17 mouse cellular contexts compared by ENCODE assay signal in genomic region chr2:13450895-13451294, GRCm38 (mm10). TPM values are rescaled to one million over a fixed set of nuclear protein-coding genes. Genes with fewer than 3 reads are reported as not detected.
A peak's percentile ranks its signal among the peaks of the same experiment; 100 is the strongest.
DNase-seq lines count a peak whose midpoint lies in the region; ATAC-seq lines count a peak whose summit lies in the region.
"Had no signal": no experiment of that assay in that cellular context is flagged by ENCODE, and none has a peak within 500 bp of the region (broad histone marks: within the 10 kb centered on the region; RNA-seq: fewer than 3 reads in every experiment).

No protein-coding gene starts in this region.

- no peak overlapping the region for H3K4me2 ChIP-seq in neural tube, embryonic 12.5 days (replicated peaks)
- H3K4me2 ChIP-seq in neural tube, embryonic 15.5 days, result no peak overlapping the region
- H3K4me2 ChIP-seq: heart, embryonic 15.5 days had no signal

- intact Hi-C loops in heart, postnatal 36 days (cut with DNase I), result no loop called here

- no peaks in the 10 kb centered on the region for H3K27me3 ChIP-seq in neural tube, embryonic 12.5 days (replicated peaks)
- H3K27me3 ChIP-seq in neural tube, embryonic 15.5 days (replicated peaks), result no peaks in the 10 kb centered on the region
- H3K27me3 ChIP-seq: CH12.LX; heart, embryonic 15.5 days had no signal

- H3K9me3 ChIP-seq in neural tube, embryonic 12.5 days, result no peaks in the 10 kb centered on the region
- no peaks in the 10 kb centered on the region for H3K9me3 ChIP-seq in neural tube, embryonic 15.5 days (replicated peaks)
- H3K9me3 ChIP-seq: heart, embryonic 15.5 days had no signal

- H3K4me3 ChIP-seq in neural tube, embryonic 12.5 days, result no peak overlapping the region
- H3K4me3 ChIP-seq in neural tube, embryonic 15.5 days (replicated peaks), result no peak overlapping the region
- H3K4me3 ChIP-seq: heart, embryonic 15.5 days had no signal

- peak; percentile 14 to 18 for DNase-seq in heart, adult 18-20 months
- DNase-seq in heart, postnatal 36 days, result no peak
- peak; percentile 10 to 28 for DNase-seq in adrenal gland, postnatal 36 days
- DNase-seq in skeletal muscle tissue, adult 2 months (ENCODE audit: low read depth, low spot score), result peak; percentile 54
- DNase-seq in layer of hippocampus, postnatal 25 days (ENCODE audit: extremely low spot score in 1 of 2, low spot score in 1 of 2), result no peak
- DNase-seq in embryo, embryonic 10.5 days (ENCODE audit: low spot score), result no peak
- DNase-seq: cerebellum, adult 11 months; lung, postnatal 36 days; right cerebral cortex, postnatal 4 days; thymus, adult 2 months had no signal

- H3K27ac ChIP-seq in neural tube, embryonic 12.5 days, result no peak overlapping the region
- H3K27ac ChIP-seq in neural tube, embryonic 15.5 days (replicated peaks), result no peak overlapping the region
- H3K27ac ChIP-seq: kidney, postnatal 0 days; liver, embryonic 14.5 days had no signal

- no peaks in the 10 kb centered on the region for H3K36me3 ChIP-seq in neural tube, embryonic 12.5 days
- no peaks in the 10 kb centered on the region for H3K36me3 ChIP-seq in neural tube, embryonic 15.5 days
- H3K36me3 ChIP-seq: heart, embryonic 15.5 days had no signal

- WGBS in neural tube, embryonic 12.5 days, result 70% methylated on average over 3 of the region's 3 CpGs
- 50% methylated on average over 3 of the region's 3 CpGs for WGBS in neural tube, embryonic 15.5 days

- H3K4me1 ChIP-seq in neural tube, embryonic 12.5 days, result no peaks in the 10 kb centered on the region
- H3K4me1 ChIP-seq in neural tube, embryonic 15.5 days, result no peaks in the 10 kb centered on the region
- H3K4me1 ChIP-seq: heart, embryonic 15.5 days had no signal

- no peak overlapping the region for H3K9ac ChIP-seq in neural tube, embryonic 12.5 days
- H3K9ac ChIP-seq in neural tube, embryonic 15.5 days (replicated peaks), result no peak overlapping the region
- H3K9ac ChIP-seq: heart, embryonic 15.5 days; liver, embryonic 14.5 days had no signal

- peak; percentile 39; the same call in 1 of the 2 replicates for ATAC-seq in neural tube, embryonic 12.5 days (ENCODE audit: low FRiP score, low read depth)
- no peak for ATAC-seq in neural tube, embryonic 15.5 days (ENCODE audit: low FRiP score)

RNA-seq across cellular contexts. Expression of gene Cubn, which starts 40.7 kb away (rescaled TPM):
- 1 to 10 TPM in 1 of 2 experiments, under 1 TPM in 1; 0.87 to 1.2 TPM for total RNA-seq in heart, adult 18-20 months (2021)
- under 1 TPM; 0.72 to 0.76 TPM for total RNA-seq in heart, postnatal 36 days (2021)
- 0.18 and 0.22 TPM in 2 replicates for polyA plus RNA-seq in neural tube, embryonic 12.5 days (2016; fragmentation: Nextera tagmentation; extraction: Ambion mirVana)
- polyA plus RNA-seq in neural tube, embryonic 15.5 days (2015; fragmentation: Nextera tagmentation; extraction: Ambion mirVana), result 0.32 and 0.88 TPM in 2 replicates
- under 1 TPM; 0.26 to 0.33 TPM for total RNA-seq in adrenal gland, postnatal 36 days (2021)
- under 1 TPM; 0.10 to 0.14 TPM for total RNA-seq in layer of hippocampus, postnatal 25 days (2021)
- total RNA-seq: monocyte, adult 5-6 weeks had no signal

Comparison
In these comparisons a context has a peak if more than half of its experiments do, and no peak if none do; other contexts are left out.
1. DNase-seq: peak in heart, adult 18-20 months (2 of 2), adrenal gland, postnatal 36 days (2 of 2) and skeletal muscle tissue, adult 2 months (single experiment); none in heart, postnatal 36 days (0 of 2), layer of hippocampus, postnatal 25 days (0 of 2) and embryo, embryonic 10.5 days (single experiment).